Mouse (Mus musculus): ENCODE measurements around the gene Nell2.

- TF ChIP-seq CTCF (conservative IDR thresholded peaks at IDR 0.05; ENCODE audit: low read length) (no peak), POU5F1 (IDR thresholded peaks at IDR 0.05; ENCODE audit: borderline replicate concordance, low read length) (no peak), NANOG (IDR thresholded peaks at IDR 0.05; ENCODE audit: borderline replicate concordance, low read length) (no peak)
Measured at GRCm38 (mm10) chr15:95231171-95231570, 297.2 kb downstream of the Nell2 start.
